Mouse (Mus musculus) MEL (cell line): ENCODE measurements at regions not wholly inside any gene's neighbourhood (a gene's known extent, or its start where the extent isn't known, plus 50 kb on each side); places are given as distances from the start of the nearest gene placed in this dataset.

Experiments used
- DNase-seq: peaks from one replicate; pipeline ENCODE4 v3.0.0; 2011; ENCODE audit warnings: low read depth, low spot score
- H3K27ac ChIP-seq: 2 replicates; pipeline ENCODE4 v1.5.1; 2012; ENCODE audit warnings: low read depth, mild to moderate bottlenecking, control low read depth, low read length, moderate library complexity; ENCODE audit not compliant: control insufficient read depth
- H3K27me3 ChIP-seq, 2 experiments: fragments of 150-350 bp in 1 of 2; sonication (generic) in 1 of 2; 2 replicates each; pipeline ENCODE4 v1.6.1; 2012; ENCODE audit warnings: low read length in 2 of 2, mild to moderate bottlenecking in 2 of 2, improper control_type of control experiment in 1 of 2, moderate library complexity in 1 of 2; ENCODE audit not compliant: insufficient read depth in 2 of 2, control insufficient read depth in 1 of 2
- H3K36me3 ChIP-seq, 2 experiments: 2 replicates each; pipeline ENCODE4 v1.6.1; 2012 to 2014; ENCODE audit warnings: low read length in 2 of 2, improper control_type of control experiment in 1 of 2, inconsistent platforms in 1 of 2, mild to moderate bottlenecking in 1 of 2; ENCODE audit not compliant: insufficient read depth in 2 of 2, control insufficient read depth in 1 of 2
- H3K4me1 ChIP-seq, 2 experiments: fragments of 150-350 bp in 1 of 2; sonication (generic) in 1 of 2; 2 replicates each; pipeline ENCODE4 v1.6.1; 2012; ENCODE audit warnings: low read length in 2 of 2, improper control_type of control experiment in 1 of 2, mild to moderate bottlenecking in 1 of 2; ENCODE audit not compliant: insufficient read depth in 2 of 2, control insufficient read depth in 1 of 2
- H3K4me3 ChIP-seq, 2 experiments: fragments of 150-350 bp in 1 of 2; sonication (generic) in 1 of 2; 2 replicates each; pipeline ENCODE4 v1.5.1; 2012; ENCODE audit warnings: low read depth in 2 of 2, low read length in 2 of 2, mild to moderate bottlenecking in 2 of 2, moderate library complexity in 2 of 2, control low read depth in 1 of 2, improper control_type of control experiment in 1 of 2; ENCODE audit not compliant: control insufficient read depth in 1 of 2, insufficient read depth in 1 of 2
- H3K79me2 ChIP-seq: 2 replicates; pipeline ENCODE4 v1.6.1; 2012; ENCODE audit warnings: mild to moderate bottlenecking, low read length, moderate library complexity; ENCODE audit not compliant: control insufficient read depth, poor library complexity, insufficient read depth
- H3K9ac ChIP-seq: 2 replicates; pipeline ENCODE4 v1.6.1; 2012; ENCODE audit warnings: low read depth, mild to moderate bottlenecking, control low read depth, low read length, moderate library complexity; ENCODE audit not compliant: control insufficient read depth, poor library complexity, severe bottlenecking
- H3K9me3 ChIP-seq: fragments of 150-350 bp; sonication (generic); replicated peaks from 2 replicates; pipeline ENCODE4 v1.6.1; 2012; ENCODE audit warnings: mild to moderate bottlenecking, low read length, improper control_type of control experiment, moderate library complexity; ENCODE audit not compliant: insufficient read depth
- BHLHE40 ChIP-seq: IDR thresholded peaks from 2 replicates; pipeline ENCODE4 v1.6.1; 2012; ENCODE audit warnings: low read depth, mild to moderate bottlenecking, inconsistent platforms, low read length, improper control_type of control experiment, borderline replicate concordance
- JUND ChIP-seq: IDR thresholded peaks from 2 replicates; pipeline ENCODE4 v1.6.1; 2011; ENCODE audit warnings: low read depth, mild to moderate bottlenecking, improper control_type of control experiment, low read length
- KAT2A ChIP-seq: conservative IDR thresholded peaks from 2 replicates; pipeline ENCODE4 v1.6.1; 2012; ENCODE audit warnings: low read depth, low read length, improper control_type of control experiment, inconsistent platforms
- MAX ChIP-seq: IDR thresholded peaks from 2 replicates; pipeline ENCODE4 v1.6.1; 2011; ENCODE audit warnings: low read length, improper control_type of control experiment
- MAZ ChIP-seq: IDR thresholded peaks from 2 replicates; pipeline ENCODE4 v1.6.1; 2012; ENCODE audit warnings: low read depth, mild to moderate bottlenecking, inconsistent platforms, low read length, improper control_type of control experiment
- MEF2A ChIP-seq: IDR thresholded peaks from 2 replicates; pipeline ENCODE4 v1.6.1; 2014; ENCODE audit warnings: low read depth, mild to moderate bottlenecking, inconsistent platforms, low read length, improper control_type of control experiment; ENCODE audit not compliant: poor library complexity, insufficient replicate concordance, severe bottlenecking; ENCODE audit errors: extremely low read depth
- NELFE ChIP-seq: IDR thresholded peaks from 2 replicates; pipeline ENCODE4 v1.6.1; 2011; ENCODE audit warnings: low read depth, low read length, improper control_type of control experiment
- NRF1 ChIP-seq: IDR thresholded peaks from 2 replicates; pipeline ENCODE4 v1.6.1; 2014; ENCODE audit warnings: low read depth, mild to moderate bottlenecking, inconsistent platforms, low read length, improper control_type of control experiment, moderate library complexity; ENCODE audit not compliant: poor library complexity, insufficient read depth, severe bottlenecking
- RAD21 ChIP-seq: IDR thresholded peaks from 2 replicates; pipeline ENCODE4 v1.6.1; 2011; ENCODE audit warnings: mild to moderate bottlenecking, low read depth, low read length, improper control_type of control experiment
- SMC3 ChIP-seq: IDR thresholded peaks from 2 replicates; pipeline ENCODE4 v1.6.1; 2011; ENCODE audit warnings: low read depth, low read length, improper control_type of control experiment
- TAL1 ChIP-seq: IDR thresholded peaks from 2 replicates; pipeline ENCODE4 v1.6.1; 2012; ENCODE audit warnings: mild to moderate bottlenecking, inconsistent platforms, low read length, moderate library complexity, mixed read lengths
- USF2 ChIP-seq, 2 experiments: IDR thresholded peaks; 2 replicates each; pipeline ENCODE4 v1.6.1; 2011 to 2012; ENCODE audit warnings: improper control_type of control experiment in 2 of 2, low read length in 2 of 2, borderline replicate concordance in 1 of 2, inconsistent platforms in 1 of 2, low read depth in 1 of 2, mild to moderate bottlenecking in 1 of 2; ENCODE audit not compliant: insufficient read depth in 1 of 2
- ZKSCAN1 ChIP-seq: IDR thresholded peaks from 2 replicates; pipeline ENCODE4 v1.6.1; 2012; ENCODE audit warnings: low read depth, mild to moderate bottlenecking, inconsistent platforms, low read length, improper control_type of control experiment, moderate library complexity
- ZNF384 ChIP-seq: IDR thresholded peaks from 2 replicates; pipeline ENCODE4 v1.6.1; 2012; ENCODE audit warnings: low read depth, mild to moderate bottlenecking, inconsistent platforms, low read length, improper control_type of control experiment

DNA sequence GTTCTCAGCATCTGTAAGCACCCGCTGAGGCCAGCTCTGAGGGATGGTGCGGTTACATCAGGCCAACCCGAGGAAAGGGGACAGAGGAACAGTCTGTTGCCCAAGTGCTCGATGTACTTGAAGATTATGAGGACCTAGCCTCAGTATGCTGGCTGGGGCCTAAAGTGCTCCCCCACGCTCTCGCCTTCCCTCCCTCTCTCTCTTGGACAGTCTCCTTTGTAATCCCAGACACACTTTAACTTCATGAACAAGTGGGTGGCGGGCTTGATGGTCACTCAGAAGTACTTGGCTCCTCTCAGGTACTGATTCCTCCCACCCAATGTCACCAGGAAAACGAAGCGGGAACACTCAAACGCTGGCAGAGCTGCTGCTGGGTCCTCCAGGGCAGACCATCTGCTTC, 93.1 kb downstream of the Vcpkmt start:
- no peaks in the 10 kb centered on the region for H3K79me2 ChIP-seq

DNA sequence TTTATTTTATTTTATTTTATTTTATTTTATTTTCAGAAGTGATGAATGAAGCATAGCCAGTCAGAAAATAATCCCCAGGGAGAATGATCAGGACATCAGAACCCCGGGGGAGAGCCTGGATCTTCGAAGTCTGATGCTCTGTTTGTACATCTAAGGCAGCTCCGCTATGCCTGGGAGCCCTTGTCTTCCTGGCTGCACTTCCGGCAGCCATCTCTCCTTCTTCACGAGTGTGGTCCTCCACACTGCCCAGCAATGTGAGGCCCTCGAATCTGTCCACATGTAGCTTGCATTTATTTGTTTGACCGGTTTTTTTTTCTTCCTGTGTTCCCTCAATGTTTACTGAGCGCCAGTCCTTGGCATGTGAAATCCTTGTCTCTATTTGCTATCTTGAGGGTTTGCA, 95.9 kb downstream of the Vcpkmt start:
- H3K4me3 ChIP-seq, result no peak overlapping the region
- no peaks in the 10 kb centered on the region for H3K27me3 ChIP-seq
- H3K36me3 ChIP-seq, result no peaks in the 10 kb centered on the region
- no peaks in the 10 kb centered on the region for H3K9me3 ChIP-seq
- TF ChIP-seq ZKSCAN1, result no peak
- no peak for TF ChIP-seq MAX
- no peak for TF ChIP-seq KAT2A
- TF ChIP-seq NELFE, result no peak
- no peak for TF ChIP-seq ZNF384
- TF ChIP-seq SMC3, result no peak
- TF ChIP-seq MEF2A, result no peak
- TF ChIP-seq JUND, result no peak
- TF ChIP-seq USF2 (IDR thresholded peaks at IDR 0.05; ENCODE audit: borderline replicate concordance in 1 of 2, insufficient read depth in 1 of 2, low read depth in 1 of 2, low read length in 2 of 2), result no peak
- peaks cover 0 to 7% of the 10 kb centered on the region in 2 experiments; a peak in 2 of 4 replicates for H3K4me1 ChIP-seq
- no peak overlapping the region for H3K9ac ChIP-seq
- no peak overlapping the region for H3K27ac ChIP-seq
- no peak for DNase-seq
- no peaks in the 10 kb centered on the region for H3K79me2 ChIP-seq

More for the DNA sequence above, 93.1 kb downstream of the Vcpkmt start:
- TF ChIP-seq RAD21, result no peak
- no peak for TF ChIP-seq BHLHE40
- no peak for TF ChIP-seq NRF1
- TF ChIP-seq KAT2A, result no peak
- TF ChIP-seq MAZ, result no peak
- no peak for TF ChIP-seq TAL1
- TF ChIP-seq, all 39 proteins: peak for 0
- H3K27ac ChIP-seq, result no peak overlapping the region
- DNase-seq, result no peak
- H3K9ac ChIP-seq, result no peak overlapping the region
- H3K4me1 ChIP-seq, result peaks cover 0 to 11% of the 10 kb centered on the region in 2 experiments; a peak in 2 of 4 replicates
- no peaks in the 10 kb centered on the region for H3K9me3 ChIP-seq
- H3K4me3 ChIP-seq, result no peak overlapping the region
- H3K27me3 ChIP-seq, result no peaks in the 10 kb centered on the region
- H3K36me3 ChIP-seq, result no peaks in the 10 kb centered on the region; a peak in 1 of 4 replicates
